Mouse (Mus musculus) urinary bladder, adult 2 months (tissue): ENCODE data around the gene Mdk. TPM values are rescaled to one million over a fixed set of nuclear protein-coding genes. Genes with fewer than 3 reads are reported as not detected.

ENCODE experiments used
- DNase-seq: peaks from one replicate; pipeline ENCODE4 v3.0.0; 2022; ENCODE audit warnings: low spot score
- polyA plus RNA-seq: library from polyadenylated mRNA; depleted of rRNA; stranded (reverse); fragments of >200 nt; gene quantifications from 2 replicates; pipeline ENCODE4 v1.2.3, GENCODE M21; 2012

The Mdk gene
- polyA plus RNA-seq, 1 experiment, result 37.5 TPM

- DNase-seq, result no peak
Observed at GRCm38 (mm10) chr2:91933471-91933870, 1.4 kb upstream of the Mdk start.

- DNase-seq, result no peak
Observed at GRCm38 (mm10) chr2:91932737-91933350, 747 bp upstream of the Mdk start.

- no peak for DNase-seq
Observed at GRCm38 (mm10) chr2:91931328-91932159, 553 bp downstream of the Mdk start.

GRCm38 (mm10) chr2:91930761-91931291 is 1.3 kb downstream of the Mdk start:
- DNase-seq, result no peak

- DNase-seq, result no peak
Observed at GRCm38 (mm10) chr2:91929936-91930335, 2.2 kb downstream of the Mdk start.

- DNase-seq, result no peak
Observed at GRCm38 (mm10) chr2:91929455-91929854, 2.6 kb downstream of the Mdk start.

- DNase-seq, result no peak
Observed at GRCm38 (mm10) chr2:91928534-91929350, 3.4 kb downstream of the Mdk start.

- DNase-seq, result no peak
Observed at GRCm38 (mm10) chr2:91927826-91928533, 4.1 kb downstream of the Mdk start.

GRCm38 (mm10) chr2:91926949-91927348 is 5.1 kb downstream of the Mdk start, which contains the start of gene Chrm4:
TSS of gene Chrm4 (plus strand) at chr2:91927249.
- no peak for DNase-seq

GRCm38 (mm10) chr2:91925442-91925841 is 6.7 kb downstream of the Mdk start:
- DNase-seq, result no peak

GRCm38 (mm10) chr2:91924726-91925125 is 7.4 kb downstream of the Mdk start:
- no peak for DNase-seq

- DNase-seq, result no peak
Observed at GRCm38 (mm10) chr2:91923415-91924337, 8.4 kb downstream of the Mdk start.

GRCm38 (mm10) chr2:91922586-91923414 is 9.3 kb downstream of the Mdk start:
- DNase-seq, result no peak

GRCm38 (mm10) chr2:91921790-91922570 is 10.1 kb downstream of the Mdk start:
- DNase-seq, result no peak

- no peak for DNase-seq
Observed at GRCm38 (mm10) chr2:91921181-91921789, 10.8 kb downstream of the Mdk start.

GRCm38 (mm10) chr2:91920130-91920529 is 12.0 kb downstream of the Mdk start:
- no peak for DNase-seq

GRCm38 (mm10) chr2:91917096-91917495 is 15.0 kb downstream of the Mdk start:
- no peak for DNase-seq

GRCm38 (mm10) chr2:91916346-91916977 is 15.6 kb downstream of the Mdk start:
- DNase-seq, result no peak
